Mouse (Mus musculus) intestine, embryonic 14.5 days (tissue): ENCODE data around the gene Opn5. TPM values are rescaled to one million over a fixed set of nuclear protein-coding genes. Genes with fewer than 3 reads are reported as not detected.

Experiments used
- ATAC-seq: fragments of 200-750 bp; cut with Nextera tagmentation; replicated peaks from 2 replicates; pipeline ENCODE4 v1.8.0; 2017; ENCODE audit warnings: low read depth, moderate number of reproducible peaks, moderate TSS enrichment, moderate library complexity; ENCODE audit not compliant: low FRiP score, low TSS enrichment
- DNase-seq: peaks from one replicate; pipeline ENCODE4 v3.0.0-alpha.2; 2018; ENCODE audit warnings: low spot score
- H3K27ac ChIP-seq: fragments of 300-500 bp; sonication (generic); 2 replicates; pipeline ENCODE4 v1.5.1; 2014; ENCODE audit warnings: low read depth, mild to moderate bottlenecking, control low read depth
- H3K27me3 ChIP-seq: fragments of 300-500 bp; sonication (generic); replicated peaks from 2 replicates; pipeline ENCODE4 v1.6.1; 2014; ENCODE audit warnings: low read length, control low read depth; ENCODE audit not compliant: control insufficient read depth, insufficient read depth
- H3K36me3 ChIP-seq: fragments of 300-500 bp; sonication (generic); 2 replicates; pipeline ENCODE4 v1.6.1; 2014; ENCODE audit warnings: low read length, control low read depth; ENCODE audit not compliant: control insufficient read depth, insufficient read depth
- H3K4me1 ChIP-seq: fragments of 300-500 bp; sonication (generic); replicated peaks from 2 replicates; pipeline ENCODE4 v1.6.1; 2014; ENCODE audit warnings: low read length, control low read depth, mixed read lengths; ENCODE audit not compliant: control insufficient read depth, insufficient read depth
- H3K4me2 ChIP-seq: fragments of 300-500 bp; sonication (generic); 2 replicates; pipeline ENCODE4 v1.6.1; 2014; ENCODE audit warnings: low read length
- H3K4me3 ChIP-seq: fragments of 300-500 bp; sonication (generic); 2 replicates; pipeline ENCODE4 v1.5.1; 2014; ENCODE audit warnings: low read depth, low read length, control low read depth, mixed read lengths
- H3K9ac ChIP-seq: fragments of 300-500 bp; sonication (generic); 2 replicates; pipeline ENCODE4 v1.6.1; 2014; ENCODE audit warnings: mild to moderate bottlenecking, low read length
- H3K9me3 ChIP-seq: fragments of 300-500 bp; sonication (generic); 2 replicates; pipeline ENCODE4 v1.6.1; 2016; ENCODE audit warnings: low read length, control low read depth; ENCODE audit not compliant: control insufficient read depth
- WGBS: fragments of 180-500 bp; shearing (Covaris S2); extraction: QIAGEN DNeasy Blood & Tissue Kit; methylation state at CpG from one replicate; pipeline ENCODE4 v1.1.7; 2014; 5-methylcytosine and 5-hydroxymethylcytosine counted together
- polyA plus RNA-seq: library from polyadenylated mRNA; unstranded; fragments of >200 nt; fragmentation: Nextera tagmentation; extraction: Ambion mirVana; gene quantifications from 2 replicates; pipeline ENCODE4 v1.2.1, GENCODE M21; 2014

Gene Opn5
- polyA plus RNA-seq, 1 experiment from 2014 or later = not detected

GRCm38 (mm10) chr17:42509356-42510262 is 101.6 kb downstream of the Opn5 start:
- Histone ChIP-seq H3K4me1 (no peaks in the 10 kb centered on the region), H3K9ac (no peak overlapping the region), H3K4me2 (no peak overlapping the region), H3K36me3 (no peaks in the 10 kb centered on the region), H3K9me3 (no peaks in the 10 kb centered on the region), H3K4me3 (no peak overlapping the region), H3K27me3 (no peaks in the 10 kb centered on the region), H3K27ac (no peak overlapping the region)
- 79% methylated on average over 9 of the region's 9 CpGs for WGBS
- ATAC-seq (no peak), DNase-seq (no peak)

Other genes with a start within 250 kb of the Opn5 start
- 0.22 TPM in 1 of 2 replicates, not detected in the other for gene Adgrf4, start 80.9 kb upstream of the Opn5 start, polyA plus RNA-seq
- 0.07 TPM in 1 of 2 replicates, not detected in the other for gene Adgrf2, start 130.8 kb upstream of the Opn5 start, polyA plus RNA-seq